Mouse (Mus musculus) testis, adult 10 weeks (tissue): ENCODE data around the gene Fam171b. TPM values are rescaled to one million over a fixed set of nuclear protein-coding genes. Genes with fewer than 3 reads are reported as not detected.

Source experiments
- polyA plus RNA-seq: library from polyadenylated mRNA; stranded (reverse); fragments of 350-450 nt; fragmentation: Illumina TruSeq; extraction: RNeasy Lipid Tissue Mini Kit (QIAGEN cat#74804); gene quantifications from one replicate; pipeline ENCODE4 v1.2.3, GENCODE M21; 2014; ENCODE audit warnings: low read depth, low replicate concordance

The Fam171b gene
- polyA plus RNA-seq, result 0.60 TPM

DNA sequence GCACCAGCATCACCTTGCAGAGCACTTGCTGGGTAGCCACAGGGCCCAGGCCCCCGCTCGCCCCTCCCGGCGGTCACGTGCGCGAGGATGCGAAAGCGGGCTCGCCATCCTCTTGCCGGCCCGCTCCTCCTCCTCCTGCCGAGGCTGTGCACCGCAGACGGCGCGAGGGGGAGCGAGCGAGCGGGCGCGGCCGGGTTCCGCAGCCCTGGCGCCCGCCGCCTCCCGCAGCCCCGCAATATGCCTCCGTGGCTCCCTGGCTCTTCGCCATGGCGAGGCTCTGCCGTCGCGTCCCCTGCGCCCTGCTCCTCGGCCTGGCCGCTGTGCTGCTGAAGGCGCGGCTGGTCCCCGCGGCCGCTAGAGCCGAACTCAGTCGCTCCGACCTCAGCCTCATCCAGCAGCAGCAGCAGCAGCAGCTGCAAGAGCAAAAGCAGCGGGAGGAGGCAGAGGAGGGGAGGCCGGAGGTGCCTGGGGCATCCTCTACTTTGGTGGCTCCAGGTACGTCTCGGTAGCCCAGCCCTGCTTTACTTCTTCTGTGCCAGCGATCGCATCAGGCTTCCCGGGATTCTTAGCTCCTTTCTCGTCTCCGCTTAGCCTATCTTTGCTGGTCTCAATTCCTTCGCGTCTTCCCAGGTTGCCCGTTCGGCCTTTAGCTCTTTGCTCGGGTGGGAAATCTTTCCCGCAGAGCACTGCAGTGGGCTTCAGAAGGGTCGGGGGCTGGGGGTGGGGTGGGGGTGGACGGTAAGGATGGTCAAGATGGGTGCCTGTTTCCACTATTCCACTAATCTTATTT is at the start of gene Fam171b:
TSS of gene Fam171b (plus strand) at position 154 of the 790 bp plus-strand sequence.

Other genes starting within 250 kb of the Fam171b start
- gene Zc3h15, start 168.2 kb upstream of the Fam171b start, polyA plus RNA-seq, result 218 TPM
- 7.0 TPM for gene Itgav, start 88.2 kb upstream of the Fam171b start, polyA plus RNA-seq
- 449 TPM for gene Zswim2, start 128.6 kb downstream of the Fam171b start, polyA plus RNA-seq
- 0.69 TPM for gene Gm13698, start 143.1 kb downstream of the Fam171b start, polyA plus RNA-seq
- 0.69 TPM for gene Gm13693, start 148.9 kb downstream of the Fam171b start, polyA plus RNA-seq
- gene Gm13695, start 154.7 kb downstream of the Fam171b start, polyA plus RNA-seq, result not detected
- gene Gm13696, start 160.5 kb downstream of the Fam171b start, polyA plus RNA-seq, result 0.69 TPM
- 0.69 TPM for gene Gm13694, start 166.3 kb downstream of the Fam171b start, polyA plus RNA-seq
- gene Gm13697, start 172.1 kb downstream of the Fam171b start, polyA plus RNA-seq, result 0.69 TPM
- gene Gm13691, start 177.9 kb downstream of the Fam171b start, polyA plus RNA-seq, result 0.32 TPM